32 mouse cellular contexts compared by ENCODE assay signal in the genomic region with DNA sequence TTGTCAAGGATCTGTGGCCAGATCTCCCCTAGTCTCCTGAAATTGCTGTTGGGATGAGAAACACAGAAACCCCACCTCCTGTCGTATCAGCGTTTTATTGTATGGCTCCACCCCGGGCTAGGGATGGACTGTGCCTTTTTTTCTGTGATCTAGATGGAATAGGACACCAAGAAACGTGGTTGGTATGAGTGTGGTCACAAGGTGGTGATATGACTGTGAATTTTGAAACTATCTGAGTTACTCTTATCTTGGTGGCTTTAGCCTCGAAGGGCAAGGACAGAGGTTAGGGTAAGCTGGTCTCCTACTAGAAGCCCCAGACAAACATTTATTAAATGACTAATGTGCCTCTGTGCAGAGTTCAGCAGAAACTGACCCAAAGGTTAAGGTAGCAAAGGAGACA. TPM values are rescaled to one million over a fixed set of nuclear protein-coding genes. Genes with fewer than 3 reads are reported as not detected.
"Had no signal": no experiment of that assay in that cellular context is flagged by ENCODE, and none has a peak within 500 bp of the region (broad histone marks: within the 10 kb centered on the region; RNA-seq: fewer than 3 reads in every experiment).

No protein-coding gene starts in this region.

- H3K9me3 ChIP-seq: heart, embryonic 15.5 days; hindbrain, embryonic 13.5 days; hindbrain, embryonic 15.5 days; limb, embryonic 15.5 days; liver, embryonic 12.5 days had no signal

- H3K4me2 ChIP-seq: heart, embryonic 11.5 days; heart, embryonic 13.5 days; heart, embryonic 15.5 days; hindbrain, embryonic 13.5 days; hindbrain, embryonic 15.5 days; kidney, embryonic 15.5 days; limb, embryonic 13.5 days; limb, embryonic 15.5 days; liver, embryonic 12.5 days had no signal

- ATAC-seq: hindbrain, postnatal 0 days; liver, embryonic 12.5 days had no signal

- H3K4me1 ChIP-seq: hindbrain, embryonic 13.5 days; hindbrain, embryonic 15.5 days; limb, embryonic 13.5 days; liver, embryonic 12.5 days had no signal

- DNase-seq: gastrocnemius, postnatal 14 days; gastrocnemius, postnatal 36 days; heart, adult 2 months; heart, postnatal 14 days; heart, postnatal 36 days; kidney, adult 18-20 months; kidney, adult 9 months; kidney, postnatal 14 days; kidney, postnatal 36 days; layer of hippocampus, adult 9-11 months; layer of hippocampus, postnatal 36 days; left cerebral cortex, postnatal 4 days had no signal

- H3K27me3 ChIP-seq: heart, embryonic 13.5 days; heart, embryonic 15.5 days; hindbrain, embryonic 13.5 days; hindbrain, embryonic 15.5 days; kidney, embryonic 15.5 days; limb, embryonic 13.5 days; limb, embryonic 15.5 days; liver, embryonic 12.5 days had no signal

- H3K9ac ChIP-seq: heart, embryonic 13.5 days; heart, embryonic 15.5 days; hindbrain, embryonic 13.5 days; hindbrain, embryonic 15.5 days; kidney, embryonic 15.5 days; limb, embryonic 13.5 days; limb, embryonic 15.5 days; liver, embryonic 12.5 days; liver, embryonic 14.5 days had no signal

- H3K27ac ChIP-seq: heart, adult 2 months; heart, embryonic 13.5 days; heart, embryonic 15.5 days; hindbrain, embryonic 13.5 days; hindbrain, embryonic 15.5 days; hindbrain, postnatal 0 days; kidney, embryonic 15.5 days; kidney, postnatal 0 days; limb, embryonic 13.5 days; limb, embryonic 15.5 days; liver, embryonic 12.5 days; liver, embryonic 14.5 days had no signal

- H3K36me3 ChIP-seq: heart, embryonic 13.5 days; heart, embryonic 15.5 days; hindbrain, embryonic 13.5 days; hindbrain, embryonic 15.5 days; kidney, embryonic 15.5 days; limb, embryonic 13.5 days; limb, embryonic 15.5 days; liver, embryonic 12.5 days had no signal

- H3K4me3 ChIP-seq: heart, adult 2 months; heart, embryonic 13.5 days; heart, embryonic 15.5 days; hindbrain, embryonic 13.5 days; hindbrain, embryonic 15.5 days; kidney, embryonic 15.5 days; limb, embryonic 13.5 days; limb, embryonic 15.5 days; liver, embryonic 12.5 days had no signal

RNA-seq across cellular contexts. Expression of a gene that starts 5.5 kb away (rescaled TPM):
- polyA plus RNA-seq: frontal cortex, adult 2 months; gonadal fat pad, adult 2 months; heart, adult 2 months; heart, embryonic 11.5 days; heart, embryonic 13.5 days; heart, embryonic 15.5 days; heart, postnatal 0 days; hindbrain, embryonic 11.5 days; hindbrain, embryonic 13.5 days; hindbrain, embryonic 15.5 days; hindbrain, postnatal 0 days; intestine, embryonic 14.5 days; kidney, embryonic 15.5 days; kidney, postnatal 0 days; large intestine, adult 2 months; limb, embryonic 11.5 days; limb, embryonic 13.5 days; limb, embryonic 15.5 days; liver, adult 2 months; liver, embryonic 12.5 days; liver, embryonic 14.5 days had no signal

RNA-seq across cellular contexts. Expression of a gene that starts 6.1 kb away (rescaled TPM):
- polyA plus RNA-seq: frontal cortex, adult 2 months; gonadal fat pad, adult 2 months; heart, adult 2 months; heart, embryonic 11.5 days; heart, embryonic 13.5 days; heart, embryonic 15.5 days; heart, postnatal 0 days; hindbrain, embryonic 11.5 days; hindbrain, embryonic 13.5 days; hindbrain, embryonic 15.5 days; hindbrain, postnatal 0 days; intestine, embryonic 14.5 days; kidney, embryonic 15.5 days; kidney, postnatal 0 days; large intestine, adult 2 months; limb, embryonic 11.5 days; limb, embryonic 13.5 days; limb, embryonic 15.5 days; liver, adult 2 months; liver, embryonic 12.5 days; liver, embryonic 14.5 days had no signal

RNA-seq across cellular contexts. Expression of a gene that starts 12.8 kb away (rescaled TPM):
- polyA plus RNA-seq: gonadal fat pad, adult 2 months; heart, adult 2 months; heart, embryonic 11.5 days; heart, embryonic 13.5 days; heart, embryonic 15.5 days; heart, postnatal 0 days; hindbrain, embryonic 11.5 days; hindbrain, embryonic 13.5 days; hindbrain, embryonic 15.5 days; hindbrain, postnatal 0 days; kidney, embryonic 15.5 days; large intestine, adult 2 months; limb, embryonic 11.5 days; limb, embryonic 13.5 days; limb, embryonic 15.5 days; liver, adult 2 months; liver, embryonic 12.5 days; liver, embryonic 14.5 days had no signal
